ENCODE assay signal across 21 mouse cellular contexts in the genomic region with DNA sequence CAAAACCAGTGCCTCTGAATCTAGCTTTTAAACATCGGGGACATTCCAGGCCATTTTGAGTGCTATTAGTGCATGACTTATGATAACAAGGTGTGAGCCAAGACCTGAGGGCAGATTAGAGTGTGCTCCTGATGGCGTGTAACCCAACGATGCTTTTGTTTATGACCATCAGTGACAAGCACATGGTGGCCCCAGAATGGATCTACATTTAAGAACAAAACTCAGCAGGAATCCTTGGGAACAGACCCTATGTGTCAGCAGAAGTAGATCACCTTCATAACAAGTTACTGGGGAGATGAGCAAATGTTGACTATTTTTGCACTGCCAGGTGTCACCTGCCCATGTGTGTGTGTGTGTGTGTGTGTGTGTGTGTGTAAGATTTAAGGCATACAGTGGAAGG.
DNase-seq lines count a peak whose midpoint lies in the region; ATAC-seq lines count a peak whose summit lies in the region.
"Had no signal": no experiment of that assay in that cellular context is flagged by ENCODE, and none has a peak within 500 bp of the region (broad histone marks: within the 10 kb centered on the region; RNA-seq: fewer than 3 reads in every experiment).

No protein-coding gene starts in this region.

- WGBS in forebrain, embryonic 12.5 days: 86% methylated on average over 3 of the region's 3 CpGs
- 90% methylated on average over 3 of the region's 3 CpGs for WGBS in hindbrain, embryonic 14.5 days

- no peak; the same call in 1 of the 2 replicates for ATAC-seq in cerebellum, adult (ENCODE audit: insufficient number of reproducible peaks, low FRiP score, low TSS enrichment)
- no peak for ATAC-seq in forebrain, embryonic 12.5 days (ENCODE audit: low FRiP score)
- ATAC-seq in hindbrain, embryonic 14.5 days (ENCODE audit: low FRiP score): no peak
- ATAC-seq: activated CD4-positive, CD25-positive, alpha-beta regulatory T cell, adult 4 months; forebrain, embryonic 15.5 days; intestine, embryonic 16.5 days; Patski had no signal

- no peaks in the 10 kb centered on the region for H3K9me3 ChIP-seq in forebrain, embryonic 12.5 days
- H3K9me3 ChIP-seq in hindbrain, embryonic 14.5 days (ENCODE audit: control insufficient read depth, low read length): no peaks in the 10 kb centered on the region
- H3K9me3 ChIP-seq: forebrain, embryonic 10.5 days; forebrain, embryonic 15.5 days; heart, embryonic 15.5 days; hindbrain, embryonic 13.5 days had no signal

- H3K36me3 ChIP-seq in forebrain, embryonic 12.5 days (replicated peaks): no peaks in the 10 kb centered on the region
- no peaks in the 10 kb centered on the region for H3K36me3 ChIP-seq in hindbrain, embryonic 14.5 days (replicated peaks; ENCODE audit: control insufficient read depth, insufficient read depth)
- H3K36me3 ChIP-seq: forebrain, embryonic 10.5 days; forebrain, embryonic 15.5 days; heart, embryonic 15.5 days; hindbrain, embryonic 13.5 days had no signal

- DNase-seq in cerebellum, adult 11-12 months: peak; percentile 42
- DNase-seq in cerebellum, adult 8-10 months: peak; percentile 24
- DNase-seq in cerebellum, postnatal 14 days: peak; percentile 29 to 48
- DNase-seq in left cerebral cortex, adult 18-20 months (ENCODE audit: low spot score in 2 of 2): no peak
- no peak for DNase-seq in hindbrain, embryonic 14.5 days (ENCODE audit: low spot score)
- DNase-seq: adrenal gland, postnatal 14 days; gastrocnemius, postnatal 10 days; heart, adult 2 months; heart, postnatal 14 days; kidney, adult 2 months had no signal

- peaks cover 11% of the 10 kb centered on the region for H3K4me1 ChIP-seq in forebrain, embryonic 12.5 days
- peaks cover 3% of the 10 kb centered on the region; the same call in 1 of the 2 replicates for H3K4me1 ChIP-seq in hindbrain, embryonic 14.5 days (replicated peaks; ENCODE audit: control insufficient read depth, insufficient read depth, low read length)
- H3K4me1 ChIP-seq: heart, embryonic 15.5 days had no signal

- no peaks in the 10 kb centered on the region for H3K27me3 ChIP-seq in forebrain, embryonic 12.5 days
- no peaks in the 10 kb centered on the region for H3K27me3 ChIP-seq in hindbrain, embryonic 14.5 days (ENCODE audit: control insufficient read depth, insufficient read depth, low read length)
- H3K27me3 ChIP-seq: CH12.LX; forebrain, embryonic 15.5 days; heart, embryonic 15.5 days; hindbrain, embryonic 13.5 days; Patski had no signal

- no peak overlapping the region for H3K4me3 ChIP-seq in forebrain, embryonic 12.5 days (replicated peaks)
- no peak overlapping the region for H3K4me3 ChIP-seq in hindbrain, embryonic 14.5 days (replicated peaks; ENCODE audit: low read length)
- H3K4me3 ChIP-seq: forebrain, embryonic 10.5 days; forebrain, embryonic 15.5 days; heart, adult 2 months; heart, embryonic 15.5 days; hindbrain, embryonic 13.5 days had no signal

- no peak overlapping the region for H3K9ac ChIP-seq in forebrain, embryonic 12.5 days
- H3K9ac ChIP-seq in hindbrain, embryonic 14.5 days: no peak overlapping the region
- H3K9ac ChIP-seq: forebrain, embryonic 15.5 days; heart, embryonic 15.5 days; hindbrain, embryonic 13.5 days had no signal

- H3K4me2 ChIP-seq in forebrain, embryonic 12.5 days: no peak overlapping the region
- no peak overlapping the region for H3K4me2 ChIP-seq in hindbrain, embryonic 14.5 days (replicated peaks)
- H3K4me2 ChIP-seq: forebrain, embryonic 15.5 days; heart, embryonic 11.5 days; heart, embryonic 15.5 days; hindbrain, embryonic 13.5 days had no signal

- no peak overlapping the region for H3K27ac ChIP-seq in forebrain, embryonic 12.5 days
- no peak overlapping the region for H3K27ac ChIP-seq in hindbrain, embryonic 14.5 days
- H3K27ac ChIP-seq: forebrain, embryonic 10.5 days; forebrain, embryonic 15.5 days; heart, adult 2 months; heart, embryonic 15.5 days; hindbrain, embryonic 13.5 days had no signal

Comparison
In these comparisons a context has a peak if more than half of its experiments do, and no peak if none do; other contexts are left out.
1. DNase-seq: peak in cerebellum, adult 11-12 months (single experiment), cerebellum, adult 8-10 months (single experiment) and cerebellum, postnatal 14 days (2 of 2); none in left cerebral cortex, adult 18-20 months (0 of 2) and hindbrain, embryonic 14.5 days (single experiment).